Mouse (Mus musculus) cerebellum, adult 9-10 months (tissue): ENCODE results near the gene Spsb2.

Experiments used
- DNase-seq: peaks from one replicate; pipeline ENCODE4 v3.0.0; 2022

Spsb2 gene

GRCm38 (mm10) chr6:124859725-124860124 lies 51.3 kb downstream of the Spsb2 start:
- peak; percentile 95 for DNase-seq
